Mouse (Mus musculus) neural tube, embryonic 10.5 days (tissue): ENCODE data around the gene Cdc42bpa.
A peak's percentile ranks its signal among the peaks of the same experiment; 100 is the strongest.

Experiments used
- DNase-seq: peaks from one replicate; pipeline ENCODE4 v3.0.0-alpha.2; 2017; ENCODE audit warnings: low spot score; ENCODE audit errors: extremely low spot score

The Cdc42bpa gene

DNA sequence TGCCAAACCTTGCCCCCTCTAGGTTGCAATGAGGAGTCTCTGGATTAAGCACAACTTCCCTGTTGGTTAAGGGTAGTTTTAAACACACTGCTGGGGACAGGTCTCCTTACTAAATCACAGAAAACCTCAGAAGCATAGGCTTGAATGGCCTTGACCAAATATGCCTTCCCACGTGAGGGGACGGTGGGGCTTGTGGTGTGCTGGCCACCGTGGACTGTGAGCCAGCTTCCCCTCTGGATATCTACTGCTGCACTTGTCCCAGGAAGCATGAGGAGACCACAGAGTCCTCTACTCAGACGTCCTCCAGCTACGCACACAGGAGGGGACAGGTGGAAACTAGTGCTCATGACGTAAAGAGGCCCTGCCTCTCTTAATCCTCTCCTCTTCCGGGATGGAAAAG, 202.7 kb downstream of the Cdc42bpa start:
- no peak for DNase-seq

GRCm38 (mm10) chr1:180166533-180166932, 206.3 kb downstream of the Cdc42bpa start:
- DNase-seq, result no peak

DNA sequence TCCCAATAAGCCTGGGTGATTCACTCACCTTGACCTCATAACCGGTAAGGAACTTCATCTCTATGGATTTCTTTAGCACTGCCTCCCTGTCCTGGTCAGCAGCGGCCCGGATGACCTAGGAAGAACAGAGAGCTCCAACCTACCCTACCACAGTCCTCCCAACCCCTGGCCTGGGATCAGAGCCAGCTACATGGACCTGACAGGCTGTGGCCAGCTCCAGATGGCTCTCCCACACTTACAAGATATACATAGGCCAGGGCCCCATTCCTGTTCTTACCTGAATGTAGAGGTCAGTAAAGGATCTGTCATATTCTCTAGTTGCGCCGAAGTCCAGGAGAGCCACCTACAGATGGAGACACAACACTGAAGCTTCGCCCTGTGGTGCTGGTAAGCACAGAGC, 208.0 kb downstream of the Cdc42bpa start:
- no peak for DNase-seq

GRCm38 (mm10) chr1:180169161-180169560, 208.9 kb downstream of the Cdc42bpa start:
- no peak for DNase-seq

DNA sequence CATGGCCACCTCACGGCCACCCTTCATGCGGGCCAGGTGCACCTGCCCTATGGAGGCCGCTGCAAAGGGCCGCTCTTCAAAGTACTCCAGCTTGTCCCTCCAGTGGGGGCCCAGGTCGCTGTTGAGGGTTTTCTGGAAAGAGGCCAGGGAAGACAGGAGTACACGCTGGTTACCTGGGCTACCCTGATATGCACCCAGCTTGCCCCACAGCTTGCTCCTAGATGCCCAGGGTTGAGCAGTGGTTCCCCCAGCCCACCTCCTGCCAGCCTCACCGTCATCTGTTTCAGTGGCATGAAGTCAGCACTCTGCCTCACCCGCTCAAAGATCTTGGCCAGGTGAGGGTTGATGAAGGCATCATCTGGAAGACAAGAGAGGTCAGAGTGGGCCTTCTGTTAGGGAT, 209.8 kb downstream of the Cdc42bpa start:
- DNase-seq, result no peak

- DNase-seq, result no peak
These were observed 211.6 kb downstream of the Cdc42bpa start for GRCm38 (mm10) chr1:180171883-180172282.

DNA sequence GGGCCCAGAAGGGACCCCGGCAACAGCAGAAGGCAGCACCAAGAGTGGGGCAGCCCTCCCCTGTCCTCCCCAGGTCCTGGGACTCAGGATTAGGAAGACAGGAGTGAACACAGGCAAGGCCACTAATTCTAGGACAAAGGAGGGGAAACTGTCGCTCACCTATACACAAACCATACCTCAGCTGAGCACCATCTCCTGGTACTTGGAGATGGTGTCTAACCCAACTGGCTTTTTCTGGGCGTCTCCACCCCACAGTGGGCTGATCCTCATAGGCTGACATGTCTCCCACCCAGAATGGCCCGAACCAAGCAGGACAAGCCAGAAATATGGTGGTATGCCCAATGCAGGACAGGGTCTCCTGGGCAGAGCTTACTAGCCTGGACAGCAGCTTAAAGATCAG, 212.3 kb downstream of the Cdc42bpa start:
- DNase-seq, result no peak

DNA sequence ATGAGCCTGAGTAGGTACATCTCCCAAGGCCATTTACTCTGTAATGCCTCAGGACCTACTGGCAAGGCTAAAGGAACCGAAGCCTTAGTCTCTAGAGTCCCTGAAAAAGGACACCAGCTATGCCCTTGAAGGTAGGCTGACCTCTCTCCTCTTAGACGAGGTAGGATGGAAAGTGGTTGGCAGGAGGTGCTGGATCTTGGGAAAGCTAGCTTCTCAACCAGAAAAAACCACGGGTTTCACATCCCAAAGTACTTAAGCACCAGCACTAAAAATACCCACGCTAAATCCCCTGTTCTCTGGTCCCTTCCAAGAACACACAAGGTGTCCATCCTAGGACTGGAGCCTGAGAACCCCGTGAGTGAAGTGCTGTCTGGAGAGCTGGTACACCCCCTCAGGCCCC, 212.7 kb downstream of the Cdc42bpa start:
- no peak for DNase-seq

- no peak for DNase-seq
These were observed 214.4 kb downstream of the Cdc42bpa start for GRCm38 (mm10) chr1:180174718-180175117.

DNA sequence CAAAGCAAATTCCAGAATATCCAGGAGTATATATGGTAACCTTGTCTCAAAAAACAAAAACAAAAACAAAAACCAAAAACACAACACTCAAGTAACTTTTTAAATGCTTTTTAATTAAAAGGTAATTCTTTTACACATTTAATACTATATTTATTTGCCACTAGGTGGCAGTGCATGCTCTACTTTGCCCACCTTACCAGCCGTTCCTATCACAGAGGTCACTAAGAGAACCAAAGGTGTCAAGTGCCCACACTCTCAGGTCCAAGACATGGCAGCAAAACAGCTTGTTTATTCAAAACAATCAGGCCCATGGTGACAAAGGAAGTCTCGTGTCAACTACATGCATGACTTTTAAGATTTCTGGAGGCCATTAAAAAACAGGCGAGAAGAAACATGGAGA, 214.9 kb downstream of the Cdc42bpa start:
- DNase-seq, result peak; percentile 25

GRCm38 (mm10) chr1:180175635-180176034, 215.4 kb downstream of the Cdc42bpa start:
- DNase-seq, result no peak

DNA sequence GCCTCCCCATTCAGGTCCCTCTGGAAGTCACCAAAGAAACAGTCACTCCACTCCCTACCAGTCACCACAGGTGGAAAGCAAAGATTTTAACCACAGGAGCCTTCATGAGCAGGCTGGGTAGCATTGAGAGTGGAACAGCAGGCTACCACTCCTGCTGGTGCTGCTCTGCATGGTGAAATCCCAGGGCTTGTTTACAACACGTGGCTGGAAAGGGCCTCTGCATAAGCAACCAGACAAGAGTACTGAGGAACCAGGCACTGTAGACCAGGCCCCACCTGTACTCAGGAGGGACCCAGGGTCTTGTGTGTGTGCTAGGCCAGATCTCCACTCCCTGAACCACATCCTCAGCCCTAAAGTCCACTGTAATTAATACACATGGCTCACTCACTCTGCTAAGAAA, 216.5 kb downstream of the Cdc42bpa start:
- DNase-seq, result no peak

DNA sequence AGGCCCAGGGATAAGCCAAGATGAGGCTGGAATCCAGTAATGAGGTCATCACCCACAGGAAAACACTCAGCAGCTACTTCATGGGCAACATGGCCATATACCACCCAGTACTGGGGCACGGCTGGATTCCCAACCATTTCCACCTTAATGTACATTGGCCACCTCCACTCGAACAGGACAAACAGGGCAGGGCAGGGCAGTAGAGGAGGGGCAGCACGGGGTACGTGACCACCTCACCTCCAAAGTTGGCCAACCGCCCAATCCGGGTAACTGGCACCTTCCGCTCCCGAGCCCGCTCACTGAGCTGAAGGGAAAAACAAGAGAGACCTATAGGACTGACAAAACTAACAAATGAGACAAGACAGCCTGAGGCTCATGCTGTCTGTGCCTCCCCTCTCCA, 218.1 kb downstream of the Cdc42bpa start:
- DNase-seq, result no peak

DNA sequence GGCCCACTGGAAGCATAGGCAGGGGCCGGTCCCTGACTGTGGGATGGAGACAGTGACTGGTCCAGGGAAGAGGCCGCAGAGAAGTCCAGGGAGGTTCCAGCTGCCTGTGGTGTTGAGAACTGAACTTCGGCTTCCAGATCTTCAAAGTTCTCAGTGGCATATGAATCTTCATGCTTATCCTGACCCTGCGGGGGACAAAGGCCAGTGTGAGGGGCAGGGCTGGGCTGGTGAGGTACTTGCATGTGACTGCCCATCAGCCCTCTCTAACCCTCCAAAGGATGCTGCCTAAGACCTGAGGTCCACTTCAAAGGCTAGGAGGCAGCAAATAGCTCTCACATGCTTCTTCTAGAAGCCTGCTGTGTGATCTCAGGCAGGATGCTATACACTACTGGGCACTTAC, 218.8 kb downstream of the Cdc42bpa start:
- DNase-seq, result no peak

DNA sequence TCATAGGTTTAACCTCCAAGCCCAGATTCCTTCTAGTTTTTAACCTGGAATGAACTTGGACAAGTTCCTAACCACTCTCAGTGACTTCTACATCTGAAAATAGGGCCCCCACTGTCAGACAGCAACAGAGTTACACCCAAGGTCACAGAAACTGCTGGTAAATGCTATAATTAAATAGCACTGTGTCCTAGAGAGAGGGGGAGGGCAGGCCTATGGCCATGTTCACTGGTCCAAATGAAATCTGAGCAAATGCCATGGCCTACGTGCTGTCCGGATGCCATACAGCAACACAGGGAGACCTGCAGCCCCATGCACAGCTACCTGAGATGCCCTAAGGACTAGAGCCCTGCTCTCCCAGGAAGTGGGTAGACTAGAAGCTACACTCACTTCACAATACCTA, 219.6 kb downstream of the Cdc42bpa start:
- no peak for DNase-seq

DNA sequence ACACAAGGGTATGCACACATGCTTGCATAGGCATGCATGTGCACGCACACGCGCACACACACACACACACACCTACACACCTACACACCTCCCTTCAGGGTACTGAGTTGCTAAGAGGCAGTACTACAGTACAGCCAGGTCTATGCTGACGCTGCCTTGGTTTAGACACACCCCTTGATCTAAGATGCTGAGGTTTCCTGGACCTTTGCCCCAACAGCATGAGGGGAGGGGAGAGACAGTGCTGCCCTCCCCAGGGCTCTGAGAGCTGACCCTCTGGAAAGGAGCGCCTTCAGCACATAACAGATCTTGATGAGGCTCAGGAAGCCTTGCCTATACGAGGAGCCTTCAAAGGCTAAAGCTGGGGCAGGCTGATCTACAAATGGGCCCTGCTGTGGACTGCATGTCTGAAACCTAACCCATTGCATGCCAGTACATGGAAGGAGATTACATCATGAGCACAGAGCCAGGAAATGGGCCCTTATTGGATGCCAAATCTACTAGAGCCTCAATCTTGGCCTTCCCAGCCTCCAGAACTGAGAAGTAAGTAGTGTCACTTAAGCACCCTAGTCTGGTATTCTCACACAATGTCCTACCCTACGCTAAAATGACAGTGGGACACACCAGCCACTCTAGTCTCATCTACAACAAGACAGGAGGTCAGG, 221.2 kb downstream of the Cdc42bpa start:
- DNase-seq, result no peak

DNA sequence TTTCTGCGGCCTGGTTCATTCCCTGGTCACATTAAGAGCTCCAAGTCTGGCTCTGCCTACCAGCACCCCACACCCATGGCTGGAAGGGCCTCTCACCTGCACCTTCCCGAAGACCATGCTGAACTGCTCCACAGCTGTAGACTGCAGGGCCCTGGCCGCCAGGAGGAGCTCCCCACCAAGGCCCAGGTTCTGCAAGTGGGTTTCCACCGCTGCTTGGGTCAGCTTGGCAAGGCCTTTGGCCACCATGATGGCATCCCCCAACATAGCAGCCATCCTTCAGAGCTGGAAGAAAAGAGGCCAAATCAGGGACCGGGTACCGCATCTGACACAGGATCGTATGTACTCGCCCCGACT, 221.7 kb downstream of the Cdc42bpa start:
- DNase-seq, result no peak

GRCm38 (mm10) chr1:180182731-180183130, 222.5 kb downstream of the Cdc42bpa start:
- DNase-seq, result no peak

- DNase-seq, result no peak
These were observed 223.4 kb downstream of the Cdc42bpa start for GRCm38 (mm10) chr1:180183525-180184159.

- DNase-seq, result no peak
These were observed 224.5 kb downstream of the Cdc42bpa start for GRCm38 (mm10) chr1:180184768-180185167.

DNA sequence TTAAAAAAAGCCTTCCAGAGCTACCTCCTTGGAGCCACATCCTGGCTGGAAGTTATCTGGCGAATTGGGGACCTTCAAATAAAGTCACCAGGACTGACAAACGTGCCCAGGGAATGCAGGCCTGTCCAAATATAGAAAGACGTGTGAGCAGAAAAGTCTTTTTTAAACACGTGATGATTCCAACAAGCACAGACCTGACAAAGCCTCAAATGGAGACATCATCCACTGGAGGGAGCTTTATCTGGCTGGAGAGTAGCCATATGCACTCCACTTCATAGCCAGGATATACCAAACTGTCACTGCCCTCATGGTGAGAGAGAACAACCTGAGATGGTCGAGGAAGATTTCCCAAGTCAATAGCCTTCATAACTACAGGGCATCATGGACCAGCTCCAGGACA, 225.6 kb downstream of the Cdc42bpa start:
- no peak for DNase-seq

DNA sequence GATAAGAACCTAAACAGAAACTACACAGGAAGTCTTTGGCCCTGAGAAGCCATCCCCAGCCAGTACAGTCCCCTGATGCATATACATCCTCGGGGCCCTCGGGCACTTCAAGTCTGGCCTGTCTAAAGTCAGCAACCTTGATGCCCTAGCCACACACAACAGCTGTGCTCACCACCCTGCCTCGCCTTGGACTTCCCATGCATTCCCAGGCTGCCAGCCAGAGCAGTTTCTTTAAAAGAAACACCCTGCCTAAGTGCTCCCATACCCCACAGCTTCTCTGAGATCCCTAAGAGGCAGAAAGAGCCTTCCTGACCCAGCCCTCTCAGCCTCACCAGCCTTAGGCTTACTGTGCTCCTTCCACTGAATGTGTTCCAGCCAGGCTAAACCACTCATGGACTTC, 226.1 kb downstream of the Cdc42bpa start:
- DNase-seq, result no peak

GRCm38 (mm10) chr1:180188951-180189350, 228.7 kb downstream of the Cdc42bpa start:
- DNase-seq, result no peak
